Mouse (Mus musculus) cerebellum, postnatal 4 days (tissue): ENCODE measurements around the gene Drd2.

Source experiments
- DNase-seq, 2 experiments: peaks; one replicate each; pipeline ENCODE4 v3.0.0; 2022; ENCODE audit warnings: low spot score in 2 of 2, mixed read lengths in 1 of 2

The Drd2 gene

DNA sequence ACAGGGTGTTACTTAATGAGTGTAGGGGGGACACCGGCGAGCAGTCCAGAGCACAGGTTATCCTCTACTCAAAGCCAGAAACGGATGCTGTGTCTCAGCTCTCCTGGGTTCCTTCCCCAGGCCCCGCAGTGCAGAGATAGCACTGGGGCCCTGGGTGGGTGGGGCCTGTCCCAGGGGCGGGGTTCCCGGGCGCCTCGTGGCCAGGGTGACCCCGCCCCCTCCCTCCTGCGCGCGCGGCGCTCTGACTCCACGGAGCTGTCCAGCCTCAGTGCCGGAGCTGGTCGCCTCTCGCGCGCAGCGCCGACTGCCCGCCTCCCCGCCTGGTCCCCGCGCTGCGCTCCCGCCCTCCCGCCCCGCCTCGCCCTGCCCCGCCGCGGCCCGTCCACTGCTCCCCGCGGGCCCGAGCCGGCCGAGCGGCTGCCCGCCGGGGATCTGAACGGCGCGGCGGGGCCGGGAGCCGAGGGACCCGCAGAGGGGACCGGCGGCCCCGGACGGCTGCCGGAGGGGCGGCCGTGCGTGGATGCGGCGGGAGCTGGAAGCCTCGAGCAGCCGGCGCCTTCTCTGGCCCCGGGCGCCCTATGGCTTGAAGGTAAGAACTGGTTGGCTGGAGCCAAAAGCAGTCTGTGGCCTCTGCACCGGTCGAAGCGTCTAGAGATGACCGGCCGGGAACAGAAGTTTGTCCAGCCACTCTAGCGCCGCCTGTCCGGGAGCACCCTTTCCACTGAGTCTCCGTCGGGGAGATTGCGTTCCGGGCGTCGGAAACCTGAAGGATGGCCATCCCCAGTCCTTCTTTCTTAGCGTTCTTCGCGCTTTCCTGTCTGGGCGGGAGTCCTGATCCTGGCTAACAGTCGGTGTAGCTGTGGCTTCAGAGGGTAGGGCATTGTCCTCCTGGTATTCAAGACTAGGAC, at the start of gene Drd2:
Drd2 (plus strand) TSS at position 492 of the 908 bp plus-strand sequence.
- DNase-seq = peak; percentile 29 to 32

GRCm38 (mm10) chr9:49295101-49295500, 45.3 kb upstream of the Drd2 start:
- DNase-seq = no peak

GRCm38 (mm10) chr9:49307576-49307975, 32.9 kb upstream of the Drd2 start:
- no peak for DNase-seq

DNA sequence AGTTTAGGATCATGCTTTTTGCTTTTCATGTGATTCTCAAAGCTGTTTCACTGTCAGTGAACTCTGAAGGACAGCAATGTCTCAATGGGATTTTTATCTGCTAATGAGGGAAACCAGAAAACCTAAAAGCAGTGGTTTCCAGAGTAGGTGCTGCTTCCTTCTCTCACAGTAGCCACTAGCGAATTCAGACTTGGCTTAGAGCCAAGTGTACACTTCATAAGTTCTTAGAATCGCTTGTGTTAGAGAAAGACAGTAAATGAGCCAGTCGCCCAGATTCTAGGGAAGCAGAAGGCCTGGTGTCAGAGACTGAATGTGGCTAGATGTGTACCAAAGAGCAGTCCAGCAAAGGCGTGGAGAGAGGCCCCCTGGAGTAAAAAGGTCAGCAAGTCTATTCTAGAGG, 29.6 kb upstream of the Drd2 start:
- DNase-seq = no peak

DNA sequence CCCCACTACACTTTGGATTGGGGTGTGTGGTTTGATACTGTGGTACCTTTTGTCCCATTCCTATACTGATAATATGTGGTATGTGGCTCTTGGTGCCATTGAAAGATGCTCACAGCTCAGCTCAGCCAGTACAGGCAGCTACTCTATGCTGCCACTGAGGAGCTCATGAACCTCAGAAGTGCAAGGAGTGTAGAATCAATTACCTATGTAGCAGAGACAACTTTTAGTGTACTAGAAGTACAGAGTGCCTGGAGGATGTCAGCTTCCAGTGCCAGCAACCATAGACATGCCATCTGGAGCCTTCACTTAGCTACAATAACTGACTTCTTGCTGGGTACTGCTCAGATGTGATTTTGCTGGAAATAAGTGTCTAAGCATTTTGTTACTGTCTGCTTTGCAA, 21.8 kb upstream of the Drd2 start:
- no peak for DNase-seq

DNA sequence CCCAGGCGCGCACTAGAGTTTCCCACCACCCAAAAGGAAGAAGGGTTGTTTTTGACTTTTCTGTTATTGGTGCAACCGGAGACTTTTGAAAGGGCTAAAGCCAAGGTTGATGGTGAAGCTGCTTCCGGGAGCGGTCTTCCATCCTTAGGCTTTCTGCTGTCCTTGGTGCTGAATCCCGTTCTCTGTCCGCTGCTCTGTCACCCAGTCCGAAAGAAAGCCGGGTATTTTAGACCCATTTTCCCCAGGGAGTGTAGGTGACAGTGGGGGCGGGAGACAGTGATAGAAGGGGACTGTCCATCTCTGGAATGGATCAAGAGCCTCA, 578 bp downstream of the Drd2 start:
- peak in 1 of 2 experiments; percentile 6 for DNase-seq

DNA sequence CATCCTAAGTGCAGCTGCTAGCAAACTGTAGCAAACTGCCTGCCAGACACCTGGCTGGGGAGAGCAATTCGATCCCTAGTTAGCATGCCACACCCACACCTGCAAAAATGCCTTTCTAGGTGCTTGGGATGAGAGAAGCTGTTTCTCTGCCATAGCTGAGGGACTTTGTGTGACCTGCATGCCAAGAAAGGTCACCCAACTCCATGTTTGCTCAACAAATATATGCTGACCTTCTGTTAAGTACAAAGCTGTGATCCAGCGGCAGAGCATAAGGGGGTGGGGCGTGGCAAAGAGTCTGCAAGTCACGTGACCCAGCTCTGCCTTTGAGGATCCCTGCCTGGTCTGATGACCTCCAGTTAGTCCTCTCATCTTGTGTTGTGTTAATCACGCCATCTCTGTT, 25.3 kb downstream of the Drd2 start:
- no peak for DNase-seq

DNA sequence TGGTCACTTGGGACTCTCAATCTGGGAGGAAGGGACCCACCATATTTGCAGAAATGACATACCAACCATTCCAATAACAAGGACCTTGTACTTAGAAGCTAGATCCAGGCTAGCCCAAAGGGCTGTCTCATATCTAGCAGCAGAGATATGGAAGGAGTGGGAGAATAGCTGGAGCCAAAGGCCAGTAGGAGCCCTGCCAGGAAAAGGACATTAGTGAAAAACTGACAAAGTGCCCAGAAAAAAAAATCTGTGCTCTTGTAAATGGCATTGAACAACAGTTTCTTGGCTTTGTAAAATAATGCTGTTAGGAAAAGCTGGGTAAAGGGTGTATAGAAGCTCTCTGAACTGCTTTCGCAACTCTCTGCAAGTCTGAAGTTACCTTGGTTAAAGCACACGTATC, 33.5 kb downstream of the Drd2 start:
- no peak for DNase-seq

- DNase-seq = peak in 1 of 2 experiments; percentile 6
These were observed 39.5 kb downstream of the Drd2 start for GRCm38 (mm10) chr9:49379962-49380361.

- no peak for DNase-seq
These were observed 43.6 kb downstream of the Drd2 start for GRCm38 (mm10) chr9:49384041-49384440.

- no peak for DNase-seq
These were observed 44.4 kb downstream of the Drd2 start for GRCm38 (mm10) chr9:49384855-49385254.

- DNase-seq = no peak
These were observed 44.9 kb downstream of the Drd2 start for GRCm38 (mm10) chr9:49385301-49385700.

GRCm38 (mm10) chr9:49386119-49386518, 45.7 kb downstream of the Drd2 start:
- no peak for DNase-seq

- no peak for DNase-seq
These were observed 51.8 kb downstream of the Drd2 start for GRCm38 (mm10) chr9:49392242-49392641.

GRCm38 (mm10) chr9:49396006-49396405, 55.6 kb downstream of the Drd2 start:
- no peak for DNase-seq

- no peak for DNase-seq
These were observed 63.3 kb downstream of the Drd2 start for GRCm38 (mm10) chr9:49403711-49404110.

DNA sequence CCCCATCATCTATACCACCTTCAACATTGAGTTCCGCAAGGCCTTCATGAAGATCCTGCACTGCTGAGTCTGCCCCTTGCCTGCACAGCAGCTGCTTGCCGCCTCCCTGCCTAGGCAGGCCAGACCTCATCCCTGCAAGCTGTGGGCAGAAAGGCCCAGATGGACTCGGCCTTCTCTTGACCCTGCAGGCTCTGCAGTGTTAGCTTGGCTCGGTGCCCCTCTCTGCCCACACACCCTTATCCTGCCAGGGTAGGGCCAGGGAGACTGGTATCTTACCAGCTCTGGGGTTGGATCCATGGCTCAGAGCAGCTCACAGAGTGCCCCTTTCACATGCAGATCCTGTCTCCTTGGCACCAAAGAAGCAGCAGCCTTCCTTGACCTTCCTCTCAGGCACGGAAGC, 66.6 kb downstream of the Drd2 start:
- no peak for DNase-seq

GRCm38 (mm10) chr9:49410621-49411020, 70.2 kb downstream of the Drd2 start:
- no peak for DNase-seq

- no peak for DNase-seq
These were observed 83.4 kb downstream of the Drd2 start for GRCm38 (mm10) chr9:49423866-49424265.

- no peak for DNase-seq
These were observed 85.2 kb downstream of the Drd2 start for GRCm38 (mm10) chr9:49425585-49425984.

- no peak for DNase-seq
These were observed 86.5 kb downstream of the Drd2 start, which contains the start of gene Ankk1 for GRCm38 (mm10) chr9:49426921-49427320. TSS of gene Ankk1 (minus strand) at chr9:49427021.

DNA sequence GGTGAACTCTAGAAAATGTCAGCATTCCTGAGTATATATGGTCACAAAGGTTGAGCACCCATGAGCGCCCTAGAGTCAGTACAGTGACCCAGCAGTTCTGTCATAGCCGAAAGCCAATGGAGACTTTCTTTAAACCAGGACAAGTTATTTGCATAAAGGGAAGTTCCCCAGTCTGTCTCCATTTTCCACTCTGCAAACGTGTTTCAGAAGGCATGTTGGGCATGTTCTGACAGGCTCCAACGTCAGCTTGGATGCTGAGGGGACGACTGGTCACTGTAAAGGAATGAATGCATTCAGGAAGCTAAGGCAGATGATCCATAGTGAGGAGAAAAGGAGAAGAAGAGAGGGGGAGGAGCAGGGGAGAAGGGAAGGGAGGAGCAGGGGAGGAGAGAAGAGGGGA, 87.1 kb downstream of the Drd2 start:
- DNase-seq = no peak

DNA sequence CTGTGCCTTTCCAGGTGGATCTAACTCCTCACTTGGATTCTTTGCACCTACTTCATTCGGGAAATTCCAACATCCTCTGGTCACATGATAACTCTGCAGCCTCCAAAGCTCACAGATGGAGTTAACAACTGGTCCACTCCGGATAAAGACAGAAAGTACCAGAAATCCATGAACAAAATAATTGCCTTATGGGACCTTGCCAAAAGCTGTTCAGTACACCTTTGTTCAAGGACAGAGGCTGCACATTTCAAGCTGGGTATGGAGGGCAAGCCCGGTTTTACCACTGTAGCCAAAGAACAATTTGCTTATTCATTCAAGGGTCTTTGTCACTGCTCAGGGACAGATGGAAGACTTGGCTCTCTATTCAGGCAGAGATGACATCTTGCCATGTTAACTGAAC, 102.2 kb downstream of the Drd2 start:
- DNase-seq = no peak

DNA sequence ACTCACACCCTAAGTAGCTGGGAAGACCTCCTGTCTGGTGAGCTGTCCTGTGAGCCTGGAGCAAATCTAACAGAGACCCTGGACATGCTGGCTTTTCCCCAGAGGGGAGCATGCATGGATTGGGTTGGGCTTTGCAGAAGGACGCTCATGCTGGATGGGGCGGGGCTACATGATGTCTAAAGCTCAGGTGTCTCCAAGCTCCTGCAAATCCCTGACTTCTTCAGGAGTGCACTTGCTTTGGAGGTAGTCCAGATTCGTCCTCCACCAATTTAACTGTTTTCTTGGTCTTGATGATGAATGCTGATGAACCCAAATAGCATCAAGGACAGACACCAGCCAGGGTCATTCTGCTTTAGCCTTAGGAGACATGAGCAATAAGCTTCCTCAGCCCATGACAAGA, 110.1 kb downstream of the Drd2 start:
- no peak for DNase-seq
